Mouse (Mus musculus) thymus, adult 2 months (tissue): ENCODE measurements around the gene Zfp319.

ENCODE experiments used
- CTCF ChIP-seq: fragments of 200-500 bp; IDR thresholded peaks from 2 replicates; pipeline ENCODE4 v1.5.1; 2012; ENCODE audit warnings: mild to moderate bottlenecking, control low read depth, low read length, moderate library complexity, borderline replicate concordance; ENCODE audit not compliant: control insufficient read depth, poor library complexity, insufficient read depth; ENCODE audit errors: extremely low read depth
- POLR2A ChIP-seq: fragments of 200-500 bp; IDR thresholded peaks from 2 replicates; pipeline ENCODE4 v1.6.1; 2012; ENCODE audit warnings: mild to moderate bottlenecking, low read length, control low read depth, moderate library complexity; ENCODE audit not compliant: control insufficient read depth, poor library complexity, insufficient read depth; ENCODE audit errors: extremely low read depth

DNA sequence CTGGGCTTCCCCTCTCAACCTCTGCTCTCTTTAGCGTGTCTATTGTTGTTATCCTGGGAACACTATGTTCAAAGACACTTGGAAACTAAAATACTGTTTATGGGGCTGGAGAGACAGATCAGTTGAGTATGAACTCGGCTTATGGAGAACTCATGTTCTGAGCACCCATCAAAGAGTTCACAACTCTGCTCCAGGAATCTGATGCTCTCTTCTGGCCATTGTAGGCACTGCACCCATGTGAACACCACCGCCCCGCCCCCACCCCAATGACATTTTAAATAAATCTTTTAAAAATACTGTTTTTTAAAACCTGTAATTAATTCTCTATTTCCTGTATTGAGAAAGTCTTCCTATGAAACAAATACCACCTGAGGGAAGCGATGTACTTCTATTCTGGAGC lies 29.3 kb downstream of the Zfp319 start:
- TF ChIP-seq CTCF (no peak), POLR2A (no peak)
